9 mouse cellular contexts compared by ENCODE assay signal in the genomic region with DNA sequence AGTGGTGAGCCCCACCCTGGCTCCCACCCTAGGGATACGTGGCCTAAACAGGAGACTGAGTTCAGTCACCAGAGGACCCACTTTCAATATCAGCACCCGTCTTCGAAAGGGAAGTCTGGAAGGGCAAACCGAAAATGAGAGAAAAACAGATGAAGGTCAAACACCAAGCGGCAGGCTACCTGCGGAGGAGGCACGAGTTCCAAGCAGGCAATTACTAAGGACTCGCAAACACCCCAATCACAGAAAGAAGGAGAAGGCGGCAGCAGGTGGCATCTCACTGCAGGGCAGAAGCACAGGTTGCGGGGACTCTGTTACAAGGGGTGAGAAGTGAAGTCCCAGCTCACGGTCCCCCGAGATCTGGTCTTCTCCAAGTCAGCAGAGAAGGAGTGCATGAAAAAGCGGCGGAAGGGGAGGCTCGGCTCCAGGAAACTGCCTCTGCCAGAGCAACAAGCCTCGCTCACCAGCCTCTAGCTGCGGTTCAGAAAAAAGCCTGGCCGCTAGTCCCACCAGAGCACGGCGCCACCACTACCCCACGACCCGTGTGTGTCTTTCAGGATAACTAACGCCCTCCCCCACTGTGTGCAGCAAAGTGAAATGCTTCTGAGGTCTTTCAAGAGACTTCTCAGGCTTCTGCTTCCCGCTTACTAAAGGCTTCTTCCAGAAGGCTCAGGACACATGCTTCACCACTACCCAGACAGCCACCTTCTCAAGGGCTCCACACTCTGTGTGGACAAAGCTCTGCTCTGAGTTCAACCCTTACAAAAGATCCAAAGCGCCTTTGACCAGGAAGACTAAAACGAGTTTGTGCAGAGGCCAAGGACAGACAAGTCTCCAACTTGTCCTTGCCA. TPM values are rescaled to one million over a fixed set of nuclear protein-coding genes. Genes with fewer than 3 reads are reported as not detected.
DNase-seq lines count a peak whose midpoint lies in the region; ATAC-seq lines count a peak whose summit lies in the region.
"Had no signal": no experiment of that assay in that cellular context is flagged by ENCODE, and none has a peak within 500 bp of the region (broad histone marks: within the 10 kb centered on the region; RNA-seq: fewer than 3 reads in every experiment).

No protein-coding gene starts in this region.

- peak overlapping the region; percentile 62; the same call in 1 of the 2 replicates for H3K9ac ChIP-seq in heart, embryonic 11.5 days (ENCODE audit: low read depth, low read length)
- H3K9ac ChIP-seq in heart, embryonic 15.5 days, result peak overlapping the region; percentile 52
- no peak overlapping the region; the same call in 1 of the 2 replicates for H3K9ac ChIP-seq in liver, embryonic 11.5 days (ENCODE audit: low read depth, low read length)
- H3K9ac ChIP-seq in neural tube, embryonic 13.5 days, result peak overlapping the region; percentile 61

- H3K4me1 ChIP-seq in heart, embryonic 11.5 days (ENCODE audit: control insufficient read depth, insufficient read depth, low read length), result 0 out of 2 replicates have a peak, but pooled peaks cover 9% of the 10 kb centered on the region
- H3K4me1 ChIP-seq in heart, embryonic 15.5 days (replicated peaks), result peaks cover 18% of the 10 kb centered on the region
- peaks cover 14% of the 10 kb centered on the region for H3K4me1 ChIP-seq in liver, embryonic 11.5 days (replicated peaks; ENCODE audit: control insufficient read depth, insufficient read depth, low read length)
- peaks cover 21% of the 10 kb centered on the region for H3K4me1 ChIP-seq in neural tube, embryonic 13.5 days (replicated peaks)

- ATAC-seq in heart, embryonic 11.5 days (replicated peaks; ENCODE audit: insufficient number of reproducible peaks, low FRiP score, low TSS enrichment), result no peak
- ATAC-seq in heart, embryonic 15.5 days (replicated peaks; ENCODE audit: insufficient number of reproducible peaks, insufficient read depth, low FRiP score, low read depth), result no peak
- no peak for ATAC-seq in liver, embryonic 11.5 days (replicated peaks; ENCODE audit: low FRiP score)
- ATAC-seq in neural tube, embryonic 13.5 days (ENCODE audit: low read depth), result no peak
- ATAC-seq: Patski had no signal

- intact Hi-C loops in heart, postnatal 36 days (cut with DNase I), result no loop called here

- peak overlapping the region; percentile 53 for H3K4me3 ChIP-seq in heart, embryonic 11.5 days (ENCODE audit: low read depth, low read length)
- H3K4me3 ChIP-seq in heart, embryonic 15.5 days, result peak overlapping the region; percentile 55
- H3K4me3 ChIP-seq in liver, embryonic 11.5 days (ENCODE audit: low read depth, low read length), result peak overlapping the region; percentile 52
- peak overlapping the region; percentile 43 for H3K4me3 ChIP-seq in neural tube, embryonic 13.5 days

- no peaks in the 10 kb centered on the region for H3K9me3 ChIP-seq in heart, embryonic 11.5 days (replicated peaks; ENCODE audit: control insufficient read depth, low read length)
- H3K9me3 ChIP-seq in heart, embryonic 15.5 days (replicated peaks), result no peaks in the 10 kb centered on the region
- no peaks in the 10 kb centered on the region for H3K9me3 ChIP-seq in liver, embryonic 11.5 days (ENCODE audit: control insufficient read depth, low read length)
- H3K9me3 ChIP-seq in neural tube, embryonic 13.5 days, result no peaks in the 10 kb centered on the region

- H3K27me3 ChIP-seq in heart, embryonic 11.5 days (ENCODE audit: control insufficient read depth, insufficient read depth, low read length), result peaks cover 60% of the 10 kb centered on the region
- H3K27me3 ChIP-seq in heart, embryonic 15.5 days, result peaks cover 71% of the 10 kb centered on the region
- peaks cover 63% of the 10 kb centered on the region for H3K27me3 ChIP-seq in liver, embryonic 11.5 days (replicated peaks; ENCODE audit: control insufficient read depth, insufficient read depth, low read length)
- peaks cover 70% of the 10 kb centered on the region for H3K27me3 ChIP-seq in neural tube, embryonic 13.5 days

- 12% methylated on average over 26 of the region's 26 CpGs for WGBS in heart, embryonic 11.5 days (ENCODE audit: insufficient replicate concordance)
- 11% methylated on average over 26 of the region's 26 CpGs for WGBS in heart, embryonic 15.5 days
- WGBS in liver, embryonic 11.5 days, result 5% methylated on average over 26 of the region's 26 CpGs
- WGBS in neural tube, embryonic 13.5 days, result 7% methylated on average over 26 of the region's 26 CpGs

- H3K27ac ChIP-seq in heart, embryonic 11.5 days (ENCODE audit: low read depth, low read length), result no peak overlapping the region
- H3K27ac ChIP-seq in heart, embryonic 15.5 days, result no peak overlapping the region
- no peak overlapping the region for H3K27ac ChIP-seq in liver, embryonic 11.5 days (ENCODE audit: low read depth, low read length)
- H3K27ac ChIP-seq in neural tube, embryonic 13.5 days (replicated peaks), result no peak overlapping the region

- H3K4me2 ChIP-seq in heart, embryonic 11.5 days, result peak overlapping the region; percentile 94
- H3K4me2 ChIP-seq in heart, embryonic 15.5 days, result peak overlapping the region; percentile 94
- peak overlapping the region; percentile 87 for H3K4me2 ChIP-seq in liver, embryonic 11.5 days
- peak overlapping the region; percentile 79 for H3K4me2 ChIP-seq in neural tube, embryonic 13.5 days

- no peak for DNase-seq in heart, postnatal 36 days
- DNase-seq in ZHBTc4 (ENCODE audit: low read depth, low spot score), result peak; percentile 42
- DNase-seq in liver, embryonic 11.5 days (ENCODE audit: low spot score), result peak; percentile 43
- no peak for DNase-seq in cerebellum, postnatal 36 days
- no peak for DNase-seq in layer of hippocampus, postnatal 36 days

- H3K36me3 ChIP-seq in heart, embryonic 11.5 days (ENCODE audit: control insufficient read depth, insufficient read depth, low read length), result no peaks in the 10 kb centered on the region
- no peaks in the 10 kb centered on the region for H3K36me3 ChIP-seq in heart, embryonic 15.5 days
- H3K36me3 ChIP-seq in liver, embryonic 11.5 days (ENCODE audit: control insufficient read depth, insufficient read depth, low read length), result no peaks in the 10 kb centered on the region
- H3K36me3 ChIP-seq in neural tube, embryonic 13.5 days, result no peaks in the 10 kb centered on the region

RNA-seq across cellular contexts. Expression of gene St14, which starts 1.1 kb away (rescaled TPM):
- polyA plus RNA-seq in heart, embryonic 11.5 days (2014; fragmentation: Nextera tagmentation; extraction: Ambion mirVana), result 0.63 and 0.96 TPM in 2 replicates
- under 1 TPM; 0.38 to 0.61 TPM for total RNA-seq in heart, postnatal 36 days (2021)
- 2.2 and 6.6 TPM in 2 replicates for polyA plus RNA-seq in heart, embryonic 15.5 days (2015; fragmentation: Nextera tagmentation; extraction: Ambion mirVana)
- polyA plus RNA-seq in liver, embryonic 11.5 days (2014; fragmentation: Nextera tagmentation; extraction: Ambion mirVana), result 1.4 and 1.5 TPM in 2 replicates
- polyA plus RNA-seq in neural tube, embryonic 13.5 days (2015; fragmentation: Nextera tagmentation; extraction: Ambion mirVana), result 0.39 and 0.63 TPM in 2 replicates
- total RNA-seq in layer of hippocampus, postnatal 36 days (2021), result under 1 TPM; 0.43 to 0.60 TPM
- polyA plus RNA-seq: Patski had no signal

Comparison
In these comparisons a context has a peak if more than half of its experiments do, and no peak if none do; other contexts are left out.
1. DNase-seq: peak in ZHBTc4 (single experiment) and liver, embryonic 11.5 days (single experiment); none in heart, postnatal 36 days (0 of 2), cerebellum, postnatal 36 days (0 of 2) and layer of hippocampus, postnatal 36 days (0 of 2).
2. Peak in every context shown above with its lines, with median percentiles within 50 percentile points of each other: H3K4me2 ChIP-seq and H3K4me3 ChIP-seq.